Mouse (Mus musculus) cerebellum, adult (tissue): Measurements from ENCODE around the gene Prr36.
"Not testable (repeated sequence)": the region's sequence is repeated elsewhere in the genome, so short reads cannot be mapped to it uniquely, and the experiment has no call there.

Experiments used
- ATAC-seq: cut with Nextera tagmentation; 2 replicates; pipeline ENCODE4 v1.9.2; 2017; ENCODE audit warnings: mild to moderate bottlenecking, moderate library complexity, mixed read lengths; ENCODE audit not compliant: insufficient number of reproducible peaks, low FRiP score, low TSS enrichment

Prr36 gene

GRCm38 (mm10) chr8:4216791-4217621, at the start of gene Prr36:
Gene Prr36, minus strand, starts transcription at chr8:4217459.
- peak; percentile 75 for ATAC-seq

- no peak for ATAC-seq
These were observed 48.1 kb upstream of the Prr36 start for GRCm38 (mm10) chr8:4265160-4265914.

- no peak for ATAC-seq
These were observed 46.0 kb upstream of the Prr36 start for GRCm38 (mm10) chr8:4263105-4263791.

GRCm38 (mm10) chr8:4259805-4260170, 42.5 kb upstream of the Prr36 start:
- no peak for ATAC-seq

- ATAC-seq, result peak; percentile 60
These were observed 42.0 kb upstream of the Prr36 start, which contains the start of gene Ctxn1 for GRCm38 (mm10) chr8:4259125-4259804. Gene Ctxn1, minus strand, starts transcription at chr8:4259274.

GRCm38 (mm10) chr8:4258678-4259077, 41.4 kb upstream of the Prr36 start:
- no peak for ATAC-seq

- no peak for ATAC-seq
These were observed 41.0 kb upstream of the Prr36 start for GRCm38 (mm10) chr8:4258233-4258632.

GRCm38 (mm10) chr8:4257350-4257749, 40.1 kb upstream of the Prr36 start:
- no peak for ATAC-seq

GRCm38 (mm10) chr8:4256911-4257310, 39.7 kb upstream of the Prr36 start:
- no peak for ATAC-seq

- ATAC-seq, result not testable (repeated sequence)
These were observed 38.2 kb upstream of the Prr36 start for GRCm38 (mm10) chr8:4255471-4255870.

GRCm38 (mm10) chr8:4254001-4254400, 36.7 kb upstream of the Prr36 start:
- ATAC-seq, result no peak

GRCm38 (mm10) chr8:4252934-4253841, 35.9 kb upstream of the Prr36 start, which contains the start of gene Snapc2:
Gene Snapc2, plus strand, starts transcription at chr8:4253080.
- ATAC-seq, result peak; percentile 65

GRCm38 (mm10) chr8:4252116-4252760, 35.0 kb upstream of the Prr36 start:
- no peak for ATAC-seq

- ATAC-seq, result peak; percentile 49
These were observed 33.2 kb upstream of the Prr36 start for GRCm38 (mm10) chr8:4250306-4250970.

- ATAC-seq, result no peak
These were observed 32.0 kb upstream of the Prr36 start for GRCm38 (mm10) chr8:4249213-4249612.

- no peak for ATAC-seq
These were observed 30.8 kb upstream of the Prr36 start, which contains the start of gene Tgfbr3l for GRCm38 (mm10) chr8:4247951-4248540. Gene Tgfbr3l, plus strand, starts transcription at chr8:4248214.

- ATAC-seq, result no peak
These were observed 30.0 kb upstream of the Prr36 start for GRCm38 (mm10) chr8:4247241-4247640.

GRCm38 (mm10) chr8:4245737-4246136, 28.5 kb upstream of the Prr36 start:
- no peak for ATAC-seq
